8 mouse cellular contexts compared by ENCODE assay signal in genomic region chr10:77624570-77624995, GRCm38 (mm10). TPM values are rescaled to one million over a fixed set of nuclear protein-coding genes. Genes with fewer than 3 reads are reported as not detected.
A peak's percentile ranks its signal among the peaks of the same experiment; 100 is the strongest.
DNase-seq lines count a peak whose midpoint lies in the region; ATAC-seq and TF ChIP-seq lines count a peak whose summit lies in the region.
"Had no signal": no experiment of that assay in that cellular context is flagged by ENCODE, and none has a peak within 500 bp of the region (broad histone marks: within the 10 kb centered on the region; RNA-seq: fewer than 3 reads in every experiment).

No protein-coding gene starts in this region.

- intact Hi-C loops in left cerebral cortex, postnatal 14 days (cut with DNase I), result loop anchor here (5.0 kb wide), 1 partner anchor 107 kb away; the partner anchor contains the start of gene Fam207a
- intact Hi-C loops in left cerebral cortex, postnatal 10 days (cut with DNase I), result loop anchor here (5.0 to 10.0 kb wide), 3 partner anchors 42 to 350 kb away; partner anchors contain the start of genes 1810043G02Rik, Fam207a, Pttg1ip and Trpm2
- intact Hi-C loops in heart, postnatal 25 days (cut with DNase I), result loop anchor here (5.0 to 10.0 kb wide), 2 partner anchors 42 to 540 kb away; partner anchors contain the start of genes D10Jhu81e and Pttg1ip

- ATAC-seq in lung, embryonic 14.5 days (ENCODE audit: insufficient read depth), result no peak

- no peak overlapping the region for H3K4me3 ChIP-seq in lung, embryonic 14.5 days (ENCODE audit: low read depth, low read length)

- 0 out of 2 replicates have a peak overlapping the region, but pooled peaks have one; percentile 10 for H3K4me2 ChIP-seq in lung, embryonic 14.5 days

- H3K27ac ChIP-seq in lung, embryonic 14.5 days (ENCODE audit: low read depth), result no peak overlapping the region

- H3K9me3 ChIP-seq in lung, embryonic 14.5 days (ENCODE audit: low read depth, low read length), result no peaks in the 10 kb centered on the region

- no peak for TF ChIP-seq CTCF in lung, embryonic 14.5 days (IDR thresholded peaks at IDR 0.05; ENCODE audit: low read depth)

- H3K36me3 ChIP-seq in lung, embryonic 14.5 days (ENCODE audit: insufficient read depth), result 0 out of 2 replicates have a peak, but pooled peaks cover 9% of the 10 kb centered on the region

- peaks cover 8% of the 10 kb centered on the region; the same call in 1 of the 2 replicates for H3K4me1 ChIP-seq in lung, embryonic 14.5 days (ENCODE audit: insufficient read depth)

- 68% methylated on average over 7 of the region's 7 CpGs for WGBS in lung, embryonic 14.5 days

- H3K27me3 ChIP-seq in lung, embryonic 14.5 days (ENCODE audit: insufficient read depth, low read length), result no peaks in the 10 kb centered on the region

- DNase-seq in left cerebral cortex, postnatal 14 days (ENCODE audit: low spot score in 2 of 2), result peak; percentile 55 to 73
- no peak for DNase-seq in left cerebral cortex, postnatal 10 days (ENCODE audit: extremely low spot score in 1 of 2, low spot score in 2 of 2)
- peak; percentile 63 for DNase-seq in fibroblast of lung, adult 2 months (ENCODE audit: low read depth)
- peak; percentile 67 for DNase-seq in heart, postnatal 25 days (ENCODE audit: low spot score)
- DNase-seq in lung, embryonic 14.5 days, result no peak
- no peak for DNase-seq in adrenal gland, postnatal 4 days (ENCODE audit: low spot score in 2 of 2)
- no peak for DNase-seq in thymus, adult 18-20 months

- H3K9ac ChIP-seq in lung, embryonic 14.5 days, result no peak overlapping the region; the same call in 1 of the 2 replicates

RNA-seq across cellular contexts. Expression of gene Ube2g2, which starts 2.5 kb away (rescaled TPM):
- total RNA-seq in left cerebral cortex, postnatal 14 days (2021), result 10 to 100 TPM; 36.3 to 41.6 TPM
- 10 to 100 TPM; 32.6 to 39.9 TPM for total RNA-seq in left cerebral cortex, postnatal 10 days (2021)
- total RNA-seq in heart, postnatal 25 days (2021), result 10 to 100 TPM; 66.7 to 68.4 TPM
- polyA plus RNA-seq in lung, embryonic 14.5 days (2014; fragmentation: Nextera tagmentation; extraction: Ambion mirVana), result 47.9 and 50.9 TPM in 2 replicates
- total RNA-seq in adrenal gland, postnatal 4 days (2021), result 10 to 100 TPM; 42.2 to 44.3 TPM

RNA-seq across cellular contexts. Expression of gene Gm49325, which starts 18.6 kb away (rescaled TPM):
- total RNA-seq in left cerebral cortex, postnatal 14 days (2021), result 10 to 100 TPM in 1 of 2 experiments, 1 to 10 TPM in 1; 6.7 to 15.7 TPM
- 10 to 100 TPM; 18.5 to 22.8 TPM for total RNA-seq in left cerebral cortex, postnatal 10 days (2021)
- total RNA-seq in heart, postnatal 25 days (2021), result 10 to 100 TPM; 10.3 to 11.7 TPM
- polyA plus RNA-seq in lung, embryonic 14.5 days (2014; fragmentation: Nextera tagmentation; extraction: Ambion mirVana), result 3.0 and 3.5 TPM in 2 replicates
- 10 to 100 TPM; 18.1 to 27.7 TPM for total RNA-seq in adrenal gland, postnatal 4 days (2021)
- polyA plus RNA-seq: brain, embryonic 14.5 days had no signal

RNA-seq across cellular contexts. Expression of gene Sumo3, which starts 18.7 kb away (rescaled TPM):
- total RNA-seq in left cerebral cortex, postnatal 14 days (2021), result 100 to 1,000 TPM; 129 to 135 TPM
- total RNA-seq in left cerebral cortex, postnatal 10 days (2021), result 100 to 1,000 TPM; 142 to 154 TPM
- 10 to 100 TPM; 54.8 to 61.2 TPM for total RNA-seq in heart, postnatal 25 days (2021)
- polyA plus RNA-seq in lung, embryonic 14.5 days (2014; fragmentation: Nextera tagmentation; extraction: Ambion mirVana), result 329 and 337 TPM in 2 replicates
- 100 to 1,000 TPM; 181 to 183 TPM for total RNA-seq in adrenal gland, postnatal 4 days (2021)

RNA-seq across cellular contexts. Expression of gene Pttg1ip, which starts 43.1 kb away (rescaled TPM):
- 10 to 100 TPM; 74.0 to 75.1 TPM for total RNA-seq in left cerebral cortex, postnatal 14 days (2021)
- 10 to 100 TPM; 59.2 to 66.9 TPM for total RNA-seq in left cerebral cortex, postnatal 10 days (2021)
- 100 to 1,000 TPM; 124 to 138 TPM for total RNA-seq in heart, postnatal 25 days (2021)
- 109 and 112 TPM in 2 replicates for polyA plus RNA-seq in lung, embryonic 14.5 days (2014; fragmentation: Nextera tagmentation; extraction: Ambion mirVana)
- 100 to 1,000 TPM; 176 to 186 TPM for total RNA-seq in adrenal gland, postnatal 4 days (2021)

Comparison
In these comparisons a context has a peak if more than half of its experiments do, and no peak if none do; other contexts are left out.
1. DNase-seq: peak in left cerebral cortex, postnatal 14 days (2 of 2), fibroblast of lung, adult 2 months (single experiment) and heart, postnatal 25 days (single experiment); none in left cerebral cortex, postnatal 10 days (0 of 2), lung, embryonic 14.5 days (single experiment), adrenal gland, postnatal 4 days (0 of 2) and thymus, adult 18-20 months (0 of 2).